Mouse (Mus musculus): ENCODE data around the gene Frmd7. TPM values are rescaled to one million over a fixed set of nuclear protein-coding genes. Genes with fewer than 3 reads are reported as not detected.

The Frmd7 gene
- not detected in 2 replicates for polyA plus RNA-seq (2012)

GRCm38 (mm10) chrX:50942610-50943009 lies at the start of gene Frmd7:
Frmd7 (minus strand) TSS chrX:50942710.
- TF ChIP-seq GATA1 (IDR thresholded peaks at IDR 0.05; ENCODE audit: low read length) = no peak

- no peak for TF ChIP-seq GATA1 (IDR thresholded peaks at IDR 0.05; ENCODE audit: low read length)
Observed at GRCm38 (mm10) chrX:50991324-50991723, 48.8 kb upstream of the Frmd7 start.

DNA sequence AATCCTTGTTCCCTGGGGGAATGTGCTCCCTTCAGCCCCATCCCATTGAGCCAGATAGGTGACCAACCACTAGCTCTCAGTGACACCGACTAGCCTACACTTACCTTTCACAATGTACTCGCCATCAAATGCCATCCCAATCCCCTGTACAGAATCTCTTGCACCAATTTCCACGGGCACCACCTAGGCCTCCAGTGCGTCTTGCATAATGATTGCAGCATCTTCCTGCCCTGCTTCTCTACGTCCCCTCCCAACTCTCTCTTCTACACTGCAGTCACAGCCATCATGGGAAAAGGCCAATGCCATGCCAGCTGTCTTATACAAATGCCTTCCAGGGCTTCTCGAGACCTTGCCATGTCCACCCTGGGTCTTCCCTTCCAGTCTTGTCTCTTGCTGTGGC lies 47.4 kb upstream of the Frmd7 start:
- TF ChIP-seq GATA1 (IDR thresholded peaks at IDR 0.05; ENCODE audit: low read length) = no peak

- no peak for TF ChIP-seq GATA1 (IDR thresholded peaks at IDR 0.05; ENCODE audit: low read length)
Observed at GRCm38 (mm10) chrX:50988581-50988980, 46.1 kb upstream of the Frmd7 start.

DNA sequence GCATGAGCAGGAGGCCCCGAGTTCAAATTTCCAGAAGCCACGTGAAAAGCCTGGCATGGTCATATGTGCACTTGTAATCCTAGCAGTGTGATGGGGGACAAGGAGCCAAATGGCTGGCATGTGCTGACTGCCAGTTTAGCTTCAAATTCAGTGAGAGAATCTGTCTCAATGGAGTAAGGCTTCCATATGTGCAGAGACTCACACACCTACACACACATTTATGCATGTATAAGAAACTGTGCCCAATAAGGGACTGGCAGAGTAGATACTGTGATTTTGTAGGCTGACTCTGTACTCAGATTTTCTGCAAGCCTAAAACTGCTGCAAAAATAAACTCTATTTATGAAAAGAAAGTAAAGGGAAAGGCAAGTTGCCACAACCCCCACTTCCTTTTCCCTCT lies 35.9 kb upstream of the Frmd7 start:
- TF ChIP-seq GATA1 (IDR thresholded peaks at IDR 0.05; ENCODE audit: low read length) = no peak

GRCm38 (mm10) chrX:50972145-50972544 lies 29.6 kb upstream of the Frmd7 start:
- no peak for TF ChIP-seq GATA1 (IDR thresholded peaks at IDR 0.05; ENCODE audit: low read length)

DNA sequence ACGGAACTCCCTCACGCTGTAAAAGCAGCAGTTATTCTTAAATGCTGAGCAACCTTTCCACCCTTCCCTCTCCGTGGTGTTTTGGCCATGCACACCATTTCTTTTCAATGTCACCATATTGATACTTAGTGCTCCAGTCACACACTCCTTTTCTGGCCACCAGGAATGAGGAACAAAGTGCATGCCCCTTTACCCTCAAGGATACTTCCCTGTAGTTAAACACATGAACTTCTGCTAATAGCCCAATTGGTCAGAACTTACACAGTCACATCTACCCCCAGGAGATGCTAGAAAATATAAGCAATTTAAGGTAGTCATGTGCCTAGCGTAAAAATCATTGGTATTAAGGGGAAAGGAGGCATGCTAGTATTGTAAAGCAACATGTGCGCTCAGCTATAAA lies 27.4 kb upstream of the Frmd7 start:
- no peak for TF ChIP-seq GATA1 (IDR thresholded peaks at IDR 0.05; ENCODE audit: low read length)

DNA sequence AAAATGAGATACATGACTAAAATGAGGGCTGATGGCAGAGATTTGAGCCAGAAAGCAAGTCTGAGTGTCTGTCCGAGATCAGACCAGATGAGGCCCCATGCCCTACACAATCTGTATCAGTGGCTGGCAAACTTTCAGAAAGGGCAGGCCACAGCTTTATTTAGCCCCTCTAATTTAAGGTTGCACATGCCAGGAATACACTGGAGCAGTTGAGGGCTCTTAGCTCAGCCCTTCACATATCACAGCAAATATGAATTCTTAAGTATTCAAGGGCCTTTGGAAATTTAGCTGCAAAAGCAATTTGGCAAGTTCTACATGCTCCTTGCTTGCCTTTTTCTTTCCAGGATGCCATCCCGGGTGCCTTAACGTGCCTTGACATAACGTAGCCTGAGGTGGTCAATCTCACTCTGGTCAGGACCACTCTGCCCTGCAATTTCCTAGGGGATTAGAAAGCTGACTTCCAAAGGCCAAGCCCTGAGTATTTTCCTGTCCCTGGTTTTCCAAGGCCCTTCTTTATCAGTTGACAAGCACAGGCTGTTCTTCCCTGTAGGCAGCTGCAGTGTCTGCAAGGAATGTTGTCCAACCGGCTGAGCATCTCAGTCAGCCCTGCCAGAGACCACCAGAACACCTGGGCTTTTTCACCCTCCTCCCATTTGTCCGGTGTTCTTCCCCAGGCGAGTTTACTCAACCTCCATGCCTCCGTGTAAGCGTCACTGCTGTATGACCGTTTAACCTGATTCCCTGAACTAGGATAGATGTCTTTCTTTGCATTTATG lies 25.8 kb upstream of the Frmd7 start:
- no peak for TF ChIP-seq GATA1 (IDR thresholded peaks at IDR 0.05; ENCODE audit: low read length)

- peak; percentile 8 for TF ChIP-seq GATA1 (IDR thresholded peaks at IDR 0.05; ENCODE audit: low read length)
Observed at GRCm38 (mm10) chrX:50965157-50965556, 22.6 kb upstream of the Frmd7 start.

- no peak for TF ChIP-seq GATA1 (IDR thresholded peaks at IDR 0.05; ENCODE audit: low read length)
Observed at GRCm38 (mm10) chrX:50962955-50963354, 20.4 kb upstream of the Frmd7 start.

GRCm38 (mm10) chrX:50948633-50949032 lies 6.1 kb upstream of the Frmd7 start:
- no peak for TF ChIP-seq GATA1 (IDR thresholded peaks at IDR 0.05; ENCODE audit: low read length)

DNA sequence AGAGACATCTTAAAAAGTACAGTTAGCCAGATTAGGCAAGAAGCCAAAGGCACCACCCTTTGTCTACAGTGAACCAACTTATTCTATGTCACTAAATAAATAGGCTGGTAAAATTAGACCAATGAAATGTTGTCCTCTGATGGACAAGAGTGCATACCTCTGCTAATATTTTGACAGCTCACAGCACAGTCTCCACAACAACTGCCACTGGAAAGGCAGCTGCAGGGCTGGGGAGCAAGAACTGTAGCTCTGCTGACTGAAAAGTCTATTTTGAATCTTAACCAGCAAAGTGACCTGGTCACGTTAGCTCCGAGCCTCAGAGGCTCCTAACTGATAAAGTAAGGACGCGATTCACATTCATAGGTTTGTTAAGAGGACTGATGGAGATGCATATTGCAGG lies 5.6 kb upstream of the Frmd7 start:
- no peak for TF ChIP-seq GATA1 (IDR thresholded peaks at IDR 0.05; ENCODE audit: low read length)

- no peak for TF ChIP-seq GATA1 (IDR thresholded peaks at IDR 0.05; ENCODE audit: low read length)
Observed at GRCm38 (mm10) chrX:50937117-50937516, 5.4 kb downstream of the Frmd7 start.

DNA sequence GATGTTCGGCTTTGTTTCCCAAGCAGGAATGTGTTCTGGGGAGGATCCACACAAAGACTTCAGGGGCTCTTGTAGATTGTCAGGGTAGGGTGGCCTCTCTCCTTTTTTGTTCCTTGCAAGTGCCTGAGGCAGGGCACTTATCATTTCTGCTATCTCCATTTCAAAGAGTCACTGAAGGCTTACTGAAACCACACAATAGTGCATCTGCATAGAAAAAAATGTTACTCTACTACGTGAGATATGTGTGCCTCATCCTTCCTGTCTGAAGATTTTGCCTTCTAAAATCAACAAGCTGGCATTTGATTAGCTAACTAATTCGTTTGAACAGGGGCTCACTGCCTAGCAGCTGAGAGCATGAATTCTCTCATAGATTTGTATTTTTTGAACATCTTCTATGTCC lies 12.2 kb downstream of the Frmd7 start:
- no peak for TF ChIP-seq GATA1 (IDR thresholded peaks at IDR 0.05; ENCODE audit: low read length)

DNA sequence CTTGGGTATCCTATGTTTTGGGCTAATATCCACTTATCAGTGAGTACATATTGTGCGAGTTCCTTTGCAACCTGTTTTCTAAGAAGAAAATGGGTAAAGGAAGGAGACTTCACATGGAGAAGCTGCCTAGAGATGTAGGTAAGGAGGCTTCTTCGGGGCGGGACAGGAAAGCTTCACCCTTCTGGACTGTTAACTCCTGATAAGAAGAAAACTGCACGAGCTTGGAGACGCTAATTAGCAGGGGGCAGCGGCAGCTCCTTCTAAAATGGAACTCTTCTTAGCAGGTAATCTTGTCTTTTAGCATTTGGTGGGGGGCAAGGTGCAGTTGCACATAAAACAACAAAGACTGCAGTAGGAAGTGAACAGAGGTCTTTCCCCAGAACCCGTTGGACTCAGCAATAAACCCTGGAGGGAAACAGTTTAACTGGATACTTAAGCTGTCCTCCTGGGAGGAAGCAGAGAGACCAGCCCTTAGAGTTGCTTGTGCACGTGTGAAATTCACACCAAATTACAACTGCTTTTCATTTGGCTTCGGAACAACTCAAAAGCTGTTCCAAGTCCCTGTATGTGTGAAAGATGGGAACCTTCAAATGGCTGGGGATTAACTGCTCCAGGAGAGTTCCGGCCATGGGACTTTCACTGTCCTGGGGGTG lies 15.5 kb downstream of the Frmd7 start:
- no peak for TF ChIP-seq GATA1 (IDR thresholded peaks at IDR 0.05; ENCODE audit: low read length)

GRCm38 (mm10) chrX:50924629-50925364 lies 17.7 kb downstream of the Frmd7 start:
- TF ChIP-seq GATA1 (IDR thresholded peaks at IDR 0.05; ENCODE audit: low read length) = no peak
